Mouse (Mus musculus) cerebellum, adult 9-11 months (tissue): ENCODE data around the gene Rab31.

Experiments
- DNase-seq: peaks from one replicate; pipeline ENCODE4 v3.0.0; 2022

The Rab31 gene

GRCm38 (mm10) chr17:65771951-65772934, at the start of gene Rab31:
Gene Rab31, minus strand, starts transcription at chr17:65772752.
- peak; percentile 80 for DNase-seq

- no peak for DNase-seq
Observed at GRCm38 (mm10) chr17:65820197-65820596, 47.6 kb upstream of the Rab31 start.

DNA sequence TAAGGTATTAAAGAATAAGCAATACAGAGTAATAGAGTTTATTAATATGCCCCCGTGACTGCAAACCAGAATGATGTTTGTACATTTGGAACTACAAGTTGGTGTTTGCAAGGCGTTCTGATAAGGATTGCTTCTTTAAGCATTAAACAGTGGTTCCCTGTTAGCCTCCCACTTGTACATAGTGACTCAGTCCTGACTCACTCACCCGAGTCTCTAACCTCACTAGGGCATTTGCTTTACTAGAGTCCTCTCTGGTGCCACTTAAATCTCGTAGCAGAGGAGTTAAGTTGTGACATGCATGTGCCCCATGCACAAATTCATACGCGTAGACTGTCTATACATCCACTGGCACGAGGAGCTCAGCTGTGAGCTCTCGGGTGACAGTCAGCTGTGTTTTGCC, 41.2 kb upstream of the Rab31 start:
- DNase-seq, result no peak

- no peak for DNase-seq
Observed at GRCm38 (mm10) chr17:65811032-65811431, 38.5 kb upstream of the Rab31 start.

GRCm38 (mm10) chr17:65806416-65806815, 33.9 kb upstream of the Rab31 start:
- DNase-seq, result no peak

DNA sequence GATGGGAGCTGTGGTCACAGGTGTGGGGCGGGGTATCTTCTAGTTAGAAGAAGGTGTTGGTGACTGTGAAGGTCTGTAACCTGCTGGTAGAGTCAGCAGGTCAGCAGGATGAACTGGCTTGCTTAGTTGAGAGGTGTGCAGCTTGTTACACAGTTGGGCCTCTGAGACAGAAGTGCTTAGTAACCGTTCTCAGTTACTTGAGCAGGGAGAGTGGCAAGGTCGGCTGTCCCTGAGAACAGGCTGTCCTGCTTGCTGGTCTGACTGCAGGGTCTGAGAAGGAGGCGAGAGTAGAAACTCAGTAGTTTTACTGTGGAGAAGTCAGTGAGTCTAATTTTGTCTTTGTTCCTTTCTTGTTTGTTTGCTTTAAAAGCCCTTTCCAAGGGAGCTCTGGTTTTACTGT, 33.4 kb upstream of the Rab31 start:
- DNase-seq, result no peak

GRCm38 (mm10) chr17:65802026-65802425, 29.5 kb upstream of the Rab31 start:
- DNase-seq, result no peak

DNA sequence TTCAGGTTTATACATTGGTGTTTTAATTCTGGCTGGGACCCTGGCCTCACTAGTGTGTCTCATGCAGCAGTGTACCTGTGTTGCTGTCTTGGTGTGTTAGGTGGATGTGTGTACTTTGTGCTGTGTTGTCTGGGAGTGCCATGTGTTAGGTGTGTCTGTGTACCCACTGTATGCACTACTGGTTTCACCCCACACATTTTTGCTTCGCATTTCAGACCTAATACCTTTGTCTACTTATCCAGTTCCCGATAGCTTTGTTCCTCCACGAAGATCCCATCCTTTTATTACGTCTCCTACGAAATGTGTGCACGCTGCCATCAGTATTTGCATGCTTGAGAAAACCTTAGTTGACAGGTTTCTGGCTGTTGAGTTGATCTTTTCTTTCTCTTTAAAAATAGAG, 27.9 kb upstream of the Rab31 start:
- DNase-seq, result no peak

- no peak for DNase-seq
Observed at GRCm38 (mm10) chr17:65799353-65799752, 26.8 kb upstream of the Rab31 start.

GRCm38 (mm10) chr17:65798446-65798845, 25.9 kb upstream of the Rab31 start:
- DNase-seq, result no peak

DNA sequence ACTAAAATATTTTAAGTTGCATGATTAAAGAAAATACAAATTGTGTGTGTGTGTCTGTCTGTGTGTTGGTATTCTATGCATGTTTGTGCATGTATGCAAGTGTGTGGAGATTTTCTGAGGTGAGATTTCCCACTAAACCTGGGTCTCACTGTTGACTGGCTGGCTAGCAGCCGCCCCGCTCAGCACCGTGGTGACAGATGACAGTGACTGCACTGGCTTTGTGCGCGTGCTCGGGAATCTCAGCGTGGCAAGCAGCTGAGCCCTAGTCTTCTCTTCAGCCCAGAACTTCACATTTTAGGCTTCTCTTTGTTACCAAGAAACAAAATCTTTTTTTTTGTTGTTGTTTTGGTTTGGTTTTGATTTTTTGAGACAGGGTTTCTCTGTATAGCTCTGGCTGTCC, 23.5 kb upstream of the Rab31 start:
- no peak for DNase-seq

DNA sequence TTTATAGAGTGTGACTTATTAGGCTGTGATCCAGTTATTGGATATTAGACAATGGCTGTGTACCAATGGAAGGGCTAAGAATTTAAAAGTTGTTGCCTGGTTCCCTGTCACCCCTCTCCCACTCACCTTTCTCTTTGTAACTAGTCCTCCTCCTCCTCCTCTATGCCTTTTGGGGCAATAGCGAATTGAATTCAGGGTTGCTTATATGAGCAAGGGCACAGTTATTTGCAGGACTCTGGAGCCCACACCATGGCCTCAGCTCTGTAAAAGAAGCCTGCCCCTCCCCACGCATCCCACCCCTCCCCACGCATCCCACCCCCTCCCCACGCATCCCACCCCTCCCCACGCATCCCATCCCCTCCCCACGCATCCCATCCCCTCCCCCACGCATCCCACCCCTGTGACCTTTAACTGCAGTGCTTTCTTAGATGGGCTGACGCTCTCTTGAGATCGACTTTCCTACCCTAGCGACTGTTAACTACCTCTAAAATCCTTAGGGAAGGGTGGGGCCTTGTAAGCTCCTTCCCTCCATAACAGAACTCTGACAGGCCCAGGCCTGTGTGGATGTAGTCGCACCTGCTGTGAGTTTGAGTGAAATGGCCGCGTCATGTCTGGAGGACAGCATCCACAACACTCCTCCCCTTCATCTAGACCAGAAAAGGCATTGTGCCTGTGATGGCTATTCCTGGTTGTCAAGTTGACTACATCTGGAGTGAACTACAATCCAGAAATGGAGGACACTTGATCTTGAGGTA, 21.7 kb upstream of the Rab31 start:
- no peak for DNase-seq

- DNase-seq, result no peak
Observed at GRCm38 (mm10) chr17:65793307-65793930, 20.9 kb upstream of the Rab31 start.

- no peak for DNase-seq
Observed at GRCm38 (mm10) chr17:65791161-65791560, 18.6 kb upstream of the Rab31 start.

- no peak for DNase-seq
Observed at GRCm38 (mm10) chr17:65789576-65789975, 17.0 kb upstream of the Rab31 start.

DNA sequence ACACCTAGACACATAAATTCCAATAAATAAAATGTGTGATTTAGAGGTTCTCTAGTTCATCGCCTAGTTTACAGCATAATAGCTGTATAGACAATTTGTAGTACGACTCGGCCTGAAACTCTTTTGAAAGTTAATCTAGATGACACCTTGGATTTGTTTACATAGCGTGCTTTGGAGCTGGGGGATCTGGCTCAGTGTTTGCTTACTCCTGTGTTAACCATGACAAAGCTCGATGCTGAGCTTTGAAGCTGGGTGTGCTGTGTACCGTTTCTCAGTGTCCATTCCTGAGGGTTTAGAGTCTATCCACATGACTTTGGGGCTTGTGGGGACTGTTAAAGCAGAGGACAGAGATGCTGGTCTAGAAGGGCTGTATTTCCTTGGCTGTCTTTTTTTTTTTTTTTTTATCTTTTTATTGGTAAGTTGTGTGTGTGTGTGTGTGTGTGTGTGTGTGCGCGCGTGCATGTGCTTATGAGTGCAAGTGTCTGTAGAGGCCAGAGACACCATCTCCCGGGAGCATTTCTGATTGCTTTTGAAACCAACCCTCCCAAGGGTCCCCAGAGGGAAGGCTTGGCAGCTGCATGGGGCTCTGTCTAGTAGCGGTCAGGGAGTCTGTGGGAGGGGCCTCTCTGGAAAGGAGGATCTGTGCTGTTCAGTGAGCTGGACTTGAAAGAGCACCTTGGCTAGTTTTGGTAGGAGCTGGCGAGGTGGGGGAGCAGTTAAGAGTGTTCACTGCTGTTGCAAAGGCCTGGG, 16.2 kb upstream of the Rab31 start:
- no peak for DNase-seq

DNA sequence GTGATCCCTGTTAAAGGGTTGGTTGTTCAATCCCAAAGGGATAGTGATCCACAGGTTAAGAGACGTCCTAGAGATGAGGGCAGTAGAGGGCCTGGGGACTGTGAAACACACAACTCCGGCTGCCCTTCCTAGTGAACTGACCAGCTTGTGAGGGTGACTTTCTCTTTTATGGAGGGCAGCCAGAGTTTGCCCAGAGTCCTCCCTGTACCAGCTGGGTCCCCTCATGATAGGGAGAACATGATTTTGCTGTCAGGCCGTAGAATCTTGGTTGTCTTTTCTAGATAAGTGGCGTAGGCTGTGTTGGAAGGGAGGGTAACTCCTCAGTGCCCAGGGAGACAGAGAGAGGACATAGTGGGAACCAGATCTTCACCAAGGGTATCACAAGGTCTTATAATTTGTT, 14.7 kb upstream of the Rab31 start:
- DNase-seq, result no peak

DNA sequence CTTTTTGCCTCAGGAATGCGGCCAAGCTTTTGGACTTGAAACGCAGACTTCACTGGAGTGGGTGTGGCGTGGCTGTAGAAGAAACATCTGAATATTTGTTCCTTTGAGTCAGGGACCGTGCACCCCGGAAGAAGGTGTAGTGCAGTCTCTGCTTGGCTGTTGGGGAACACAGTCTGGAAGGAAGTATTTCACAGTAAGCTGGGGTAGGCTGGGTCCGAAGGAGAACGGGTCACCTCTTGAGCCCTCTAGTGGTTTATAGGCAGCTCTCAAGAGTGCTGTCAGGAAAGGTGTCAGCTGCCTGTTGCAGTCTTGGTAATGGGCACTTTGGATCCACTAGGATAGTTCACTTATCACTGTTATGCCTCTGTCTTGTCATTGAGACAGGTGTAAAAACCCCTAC, 13.7 kb upstream of the Rab31 start:
- DNase-seq, result no peak

- DNase-seq, result no peak
Observed at GRCm38 (mm10) chr17:65785707-65786106, 13.2 kb upstream of the Rab31 start.

DNA sequence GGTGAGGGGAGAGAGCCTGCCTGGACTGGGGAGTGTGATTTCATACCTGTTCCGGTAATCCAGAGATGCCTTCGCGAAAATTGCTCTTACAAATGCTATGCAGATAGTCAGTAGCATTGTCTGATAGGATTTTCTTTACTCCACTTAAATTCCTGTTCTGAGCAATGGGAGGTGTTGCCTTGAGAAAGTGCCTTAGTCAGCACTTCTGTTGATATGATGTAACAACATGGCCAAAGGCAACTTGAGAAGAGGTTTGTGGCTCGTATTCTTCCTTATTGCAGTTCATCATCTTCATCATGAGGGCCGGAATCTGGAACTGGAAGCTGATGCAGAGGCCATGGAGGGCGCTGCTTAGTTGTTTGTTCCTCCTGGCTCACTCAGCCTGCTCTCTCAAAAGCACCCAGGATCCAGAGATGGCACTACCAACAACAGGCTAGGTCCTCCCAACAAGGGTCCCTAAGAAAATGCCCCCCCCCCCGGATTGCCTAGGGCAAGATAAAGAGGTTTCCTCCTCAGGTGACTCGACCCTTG, 12.1 kb upstream of the Rab31 start:
- no peak for DNase-seq

GRCm38 (mm10) chr17:65783182-65784161, 10.9 kb upstream of the Rab31 start:
- DNase-seq, result peak; percentile 85
